Mouse (Mus musculus) mature B cell (primary cell): ENCODE data around the gene Npas2.

Source experiments
- in situ Hi-C: fragments of 300-500 bp; cut with MboI; formaldehyde crosslinking; loops from 2 replicates; pipeline ENCODE4 v1.14.3; 2019

Npas2 gene

DNA sequence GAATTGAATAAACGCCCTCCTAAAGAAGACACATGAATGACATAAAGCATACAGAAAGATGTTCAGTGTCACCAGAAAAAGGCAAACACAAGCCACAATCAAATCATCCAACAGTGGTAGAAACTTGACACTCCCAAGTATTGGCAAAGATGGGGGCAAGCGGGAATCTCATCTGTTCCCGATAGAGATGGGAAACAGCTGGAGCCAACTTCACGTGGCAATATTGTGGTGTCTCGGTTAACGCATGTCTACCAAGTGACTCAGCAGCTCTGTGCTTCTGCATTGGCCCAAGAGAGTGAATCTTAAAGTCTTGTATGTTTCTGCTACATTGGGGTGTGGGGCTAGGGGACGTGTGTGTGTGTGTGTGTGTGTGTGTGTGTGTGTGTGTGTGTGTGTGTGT lies 89.8 kb downstream of the Npas2 start:
- in situ Hi-C loops = no loop called here

- in situ Hi-C loops = no loop called here
Observed at GRCm38 (mm10) chr1:39284786-39285185, 91.3 kb downstream of the Npas2 start.

GRCm38 (mm10) chr1:39287076-39287475 lies 93.5 kb downstream of the Npas2 start:
- in situ Hi-C loops = no loop called here

GRCm38 (mm10) chr1:39287831-39288230 lies 94.3 kb downstream of the Npas2 start:
- in situ Hi-C loops = no loop called here

DNA sequence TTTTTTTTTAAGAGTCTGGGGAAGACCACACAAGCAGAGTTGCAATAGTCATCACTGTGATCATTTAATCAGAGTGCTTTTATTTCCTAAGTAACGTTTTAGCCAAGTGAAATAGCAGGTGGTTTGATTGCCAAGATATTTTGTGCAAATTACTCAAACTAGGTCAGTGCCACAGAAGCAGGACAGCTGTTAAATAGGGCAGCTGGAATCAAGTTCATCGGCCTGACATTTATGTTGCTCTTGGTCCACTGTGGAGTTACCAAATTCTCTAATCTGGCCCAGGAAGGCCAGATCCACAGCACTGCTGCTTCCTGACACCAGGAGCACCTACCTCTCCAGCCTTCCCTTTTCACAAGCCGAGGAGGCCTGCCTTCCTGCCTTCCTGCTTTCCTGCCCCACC lies 94.9 kb downstream of the Npas2 start:
- in situ Hi-C loops = no loop called here

DNA sequence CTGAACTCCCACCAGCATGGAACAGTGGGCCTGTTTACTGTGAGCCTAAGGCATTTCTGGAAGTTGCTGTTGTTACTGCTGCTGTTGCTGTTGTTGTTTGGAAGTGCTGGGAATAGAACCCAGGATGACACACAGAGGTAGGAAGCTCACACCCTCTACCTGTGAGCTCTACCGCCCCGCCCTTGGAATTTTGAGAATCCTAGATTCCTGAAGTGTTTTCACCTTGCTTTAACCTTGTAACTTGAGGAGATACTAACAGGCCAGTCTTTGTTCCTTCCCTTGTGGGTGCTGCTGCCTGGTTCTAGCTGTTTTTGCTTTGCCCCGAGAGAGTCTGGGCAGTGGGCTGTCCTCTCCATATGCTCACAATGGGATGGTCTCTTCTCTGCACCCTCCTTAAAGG lies 98.5 kb downstream of the Npas2 start:
- in situ Hi-C loops = no loop called here

DNA sequence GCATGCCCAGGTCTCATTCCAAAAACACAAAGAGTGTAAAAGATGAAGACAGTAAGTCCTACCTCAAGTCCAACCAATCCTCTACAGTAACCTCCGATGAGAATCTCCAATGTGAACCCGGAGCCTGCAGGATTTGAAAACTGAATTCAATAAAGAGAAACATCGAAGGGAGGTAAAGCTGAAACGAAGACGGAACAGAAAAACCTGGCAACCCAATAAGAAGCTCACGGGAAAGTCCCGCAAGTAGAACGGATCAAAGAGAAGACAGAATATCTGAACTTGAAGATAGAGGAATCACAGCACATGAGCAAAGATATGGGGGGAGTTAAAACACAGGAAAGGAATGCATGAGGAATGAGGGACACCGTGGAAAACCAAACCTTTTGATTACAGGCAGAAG lies 104.8 kb downstream of the Npas2 start:
- in situ Hi-C loops = no loop called here

DNA sequence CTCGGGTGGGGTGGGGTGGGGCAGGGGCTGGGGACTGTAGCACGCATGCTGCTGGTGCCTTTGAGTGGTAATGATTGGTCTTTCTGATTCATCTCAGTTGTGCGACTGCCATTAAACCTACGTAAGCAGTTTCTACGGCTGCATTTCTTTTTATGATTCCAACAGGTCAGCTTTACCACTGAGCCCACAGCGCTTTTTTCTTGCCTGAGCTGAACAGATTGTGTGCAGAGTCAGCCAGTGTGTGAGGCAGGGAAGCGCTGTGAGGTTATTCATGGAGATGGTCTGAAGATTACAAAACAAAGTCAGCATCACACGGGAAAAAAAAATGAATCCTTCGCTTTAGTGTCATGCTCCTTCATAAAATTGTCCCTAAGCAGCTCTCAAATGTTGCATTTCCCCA lies 106.7 kb downstream of the Npas2 start:
- in situ Hi-C loops = no loop called here

GRCm38 (mm10) chr1:39300676-39301075 lies 107.1 kb downstream of the Npas2 start:
- in situ Hi-C loops = no loop called here

DNA sequence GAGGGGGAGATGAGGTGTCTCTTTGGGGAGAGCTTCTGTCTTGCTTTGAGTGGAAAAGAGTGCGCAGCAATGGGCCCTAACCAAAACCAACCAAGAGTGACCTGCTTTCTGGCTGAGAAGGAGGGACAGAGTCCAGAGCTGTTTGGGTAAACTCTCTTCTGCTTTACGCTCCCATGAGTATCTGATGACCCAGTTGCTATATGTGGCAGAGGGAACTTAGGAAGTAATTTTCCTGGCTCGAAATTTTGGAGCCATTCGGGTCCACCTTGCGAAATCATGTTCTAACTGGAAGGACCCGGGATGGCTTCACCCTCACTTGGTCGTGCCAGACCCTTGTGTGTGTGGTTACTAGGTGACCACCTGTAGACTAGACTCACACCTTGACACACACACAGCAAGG lies 108.7 kb downstream of the Npas2 start:
- in situ Hi-C loops = no loop called here

DNA sequence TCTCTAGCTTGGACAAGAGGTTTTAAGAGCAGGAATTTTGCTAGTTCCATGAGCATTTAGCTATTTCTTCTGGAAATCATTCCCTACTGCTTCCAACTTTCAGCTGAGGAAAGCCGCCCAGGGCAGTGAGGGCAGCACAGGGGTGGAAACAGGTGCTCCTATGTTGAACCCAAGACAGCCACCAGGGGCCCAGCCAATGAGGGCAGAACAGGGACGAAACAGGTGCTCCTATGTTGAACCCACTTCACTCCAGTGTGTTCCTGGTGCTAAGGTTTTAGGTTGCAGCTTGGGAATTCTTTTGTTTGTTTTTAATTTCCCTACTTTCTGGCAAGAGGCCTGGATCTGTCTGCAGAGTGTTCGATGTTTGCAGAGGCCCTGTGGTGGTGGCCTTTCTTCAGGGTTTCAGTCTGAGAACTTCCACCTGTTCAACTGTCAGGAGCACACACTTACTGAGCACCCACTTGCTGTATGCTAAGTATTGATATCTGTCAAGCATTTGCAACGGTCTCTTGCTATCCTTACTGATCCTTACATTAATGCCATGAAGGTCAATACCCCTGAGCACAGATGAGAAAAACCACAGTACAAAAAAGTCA lies 109.6 kb downstream of the Npas2 start:
- in situ Hi-C loops = no loop called here

GRCm38 (mm10) chr1:39307291-39307690 lies 113.8 kb downstream of the Npas2 start:
- in situ Hi-C loops = no loop called here

DNA sequence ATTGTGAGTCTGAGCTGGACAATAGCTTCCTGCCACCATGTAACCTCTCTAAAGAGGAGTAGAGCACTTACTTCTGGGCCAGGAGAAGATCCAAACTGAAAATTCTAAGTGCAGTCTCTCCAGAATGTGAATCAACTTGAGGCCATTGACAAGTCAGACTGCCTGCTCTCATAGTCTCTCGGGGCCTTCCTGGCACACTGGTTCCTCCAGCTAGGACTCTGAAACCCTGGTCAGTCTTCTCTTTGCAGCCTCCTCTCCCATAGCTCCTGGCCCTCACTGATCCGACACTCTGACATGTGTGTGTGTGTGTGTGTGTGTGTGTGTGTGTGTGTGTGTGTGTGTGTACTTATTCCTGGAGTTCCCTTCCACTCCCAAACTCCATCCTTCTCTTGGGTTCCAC lies 114.4 kb downstream of the Npas2 start:
- in situ Hi-C loops = no loop called here

DNA sequence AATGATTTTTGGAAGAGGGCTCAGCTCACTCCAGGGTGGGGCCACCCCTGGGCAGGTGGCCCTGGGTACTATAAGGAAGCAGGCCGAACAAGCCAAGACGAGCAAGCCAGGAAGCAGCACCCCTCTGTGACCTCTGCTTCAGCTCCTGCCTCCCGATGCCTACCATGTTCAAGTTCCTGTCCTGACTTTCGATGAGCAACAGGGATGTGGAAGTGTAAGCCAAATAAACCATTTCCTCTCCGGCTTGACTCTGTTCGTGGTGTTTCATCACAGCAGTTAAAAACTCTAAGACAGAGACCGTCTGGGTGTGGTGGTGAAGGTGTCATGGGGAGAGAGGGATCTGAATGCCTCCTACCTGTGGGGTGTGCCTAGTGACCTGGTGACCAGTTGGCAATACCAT lies 116.0 kb downstream of the Npas2 start:
- in situ Hi-C loops = no loop called here

DNA sequence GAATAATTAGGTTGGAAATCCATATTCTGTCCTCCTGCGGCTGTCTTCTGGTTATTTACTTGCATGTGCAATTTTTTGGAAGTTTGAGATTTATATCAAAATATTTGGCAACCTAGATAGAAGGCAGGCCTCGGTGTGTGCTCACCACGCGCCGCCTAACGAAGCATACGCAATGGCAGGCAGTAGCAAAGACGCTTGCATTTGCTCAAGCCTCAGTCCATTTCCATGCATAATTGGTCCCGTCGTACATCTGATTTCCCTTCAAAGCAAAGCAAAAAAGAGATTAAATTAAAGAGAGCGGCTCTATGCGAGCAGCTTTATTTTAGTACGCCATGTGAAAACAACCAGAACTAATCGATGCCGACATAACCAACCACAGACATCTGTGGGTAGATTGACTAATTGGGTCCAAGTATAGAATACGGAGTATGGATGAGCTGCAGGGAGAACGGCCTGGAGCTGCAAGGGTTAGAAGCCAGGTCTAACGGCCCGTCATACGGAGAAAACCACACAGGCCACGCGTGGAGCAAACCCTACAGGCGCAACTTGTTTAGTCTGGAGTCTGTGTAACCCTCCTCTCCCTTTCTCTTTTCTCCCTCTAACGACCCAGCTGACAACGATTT lies 118.9 kb downstream of the Npas2 start:
- in situ Hi-C loops = no loop called here

GRCm38 (mm10) chr1:39313352-39314245 lies 120.1 kb downstream of the Npas2 start:
- in situ Hi-C loops = no loop called here

DNA sequence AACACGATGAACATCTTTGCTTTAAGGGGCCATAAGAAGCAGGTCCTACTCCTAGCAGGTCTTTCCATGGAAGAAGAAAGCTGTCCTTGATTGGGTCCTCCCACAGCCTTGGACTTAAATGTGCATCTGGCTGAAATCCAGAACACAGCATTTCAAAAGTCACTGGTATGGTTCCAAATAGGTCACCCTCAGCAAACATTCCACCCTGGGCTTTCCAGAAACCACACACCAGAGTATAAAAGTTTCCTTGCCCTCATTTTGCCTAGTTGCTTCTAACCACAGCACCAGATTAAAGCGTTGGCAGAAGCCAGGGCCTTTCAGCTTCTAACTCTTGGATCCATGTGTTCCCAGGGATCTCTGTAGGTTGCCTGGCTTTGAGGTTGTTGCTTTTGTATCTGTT lies 124.4 kb downstream of the Npas2 start:
- in situ Hi-C loops = no loop called here

- in situ Hi-C loops = no loop called here
Observed at GRCm38 (mm10) chr1:39318870-39319269, 125.3 kb downstream of the Npas2 start.

DNA sequence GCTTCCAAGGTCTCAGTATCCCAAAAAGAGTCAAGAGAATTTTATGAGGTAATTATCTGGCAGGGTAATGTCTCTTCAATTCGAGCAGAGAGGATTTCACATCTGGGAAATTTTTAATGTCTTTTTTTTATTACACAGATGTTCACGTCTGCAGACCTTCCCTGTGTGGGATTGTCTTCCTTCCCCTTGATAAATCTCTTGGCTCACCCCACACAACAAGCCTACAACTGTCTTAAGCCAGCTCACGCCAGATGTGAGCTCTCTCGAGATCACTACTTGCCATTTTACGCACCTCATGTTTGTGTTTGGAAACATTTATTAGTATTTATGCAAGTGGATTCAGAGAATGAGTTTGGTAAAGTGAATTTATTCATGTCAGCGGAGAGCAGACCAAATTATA lies 128.4 kb downstream of the Npas2 start:
- in situ Hi-C loops = no loop called here

GRCm38 (mm10) chr1:39325228-39325627 lies 131.7 kb downstream of the Npas2 start:
- in situ Hi-C loops = no loop called here

- in situ Hi-C loops = no loop called here
Observed at GRCm38 (mm10) chr1:39327546-39327945, 134.0 kb downstream of the Npas2 start.

- in situ Hi-C loops = no loop called here
Observed at GRCm38 (mm10) chr1:39330857-39331594, 137.5 kb downstream of the Npas2 start.
